8 mouse cellular contexts compared by ENCODE assay signal in genomic region chr14:61360131-61360980, GRCm38 (mm10). TPM values are rescaled to one million over a fixed set of nuclear protein-coding genes. Genes with fewer than 3 reads are reported as not detected.
DNase-seq lines count a peak whose midpoint lies in the region; ATAC-seq lines count a peak whose summit lies in the region.

Gene Ebpl (minus strand): TSS chr14:61360439.

- ATAC-seq in hindbrain, embryonic 13.5 days (ENCODE audit: low FRiP score): peak; percentile 96

- H3K36me3 ChIP-seq in hindbrain, embryonic 13.5 days: peaks cover 3% of the 10 kb centered on the region; the same call in 1 of the 2 replicates

- peak within 1 kb of the TSS; percentile 63 for H3K4me2 ChIP-seq in hindbrain, embryonic 13.5 days

- DNase-seq in Muller cell, postnatal 12 days (ENCODE audit: inconsistent ontology term): peak; percentile 96
- DNase-seq in cerebellum, adult 9-11 months: peak; percentile 93
- peak; percentile 83 to 87 for DNase-seq in frontal cortex, postnatal 10 days (ENCODE audit: low spot score in 2 of 2)
- peak; percentile 78 to 82 for DNase-seq in layer of hippocampus, postnatal 25 days (ENCODE audit: extremely low spot score in 1 of 2, low spot score in 1 of 2)
- DNase-seq in lung, postnatal 25 days (ENCODE audit: low spot score): peak; percentile 93
- peak; percentile 84 for DNase-seq in retina, embryonic 14.5 days (ENCODE audit: low spot score)
- peak; percentile 93 for DNase-seq in thymus, postnatal 4 days

- H3K27ac ChIP-seq in hindbrain, embryonic 13.5 days: peak within 1 kb of the TSS; percentile 91

- under 1% methylated on average over 40 of the region's 40 CpGs for WGBS in hindbrain, embryonic 13.5 days

- H3K4me3 ChIP-seq in hindbrain, embryonic 13.5 days: peak within 1 kb of the TSS; percentile 61

- peaks cover 7% of the 10 kb centered on the region for H3K4me1 ChIP-seq in hindbrain, embryonic 13.5 days (replicated peaks)

- no peaks in the 10 kb centered on the region for H3K27me3 ChIP-seq in hindbrain, embryonic 13.5 days

- H3K9me3 ChIP-seq in hindbrain, embryonic 13.5 days: no peaks in the 10 kb centered on the region

- peak within 1 kb of the TSS; percentile 82 for H3K9ac ChIP-seq in hindbrain, embryonic 13.5 days

RNA-seq across cellular contexts. Expression of gene Ebpl, which starts in this region (rescaled TPM):
- polyA plus RNA-seq in hindbrain, embryonic 13.5 days (2015; fragmentation: Nextera tagmentation; extraction: Ambion mirVana): 10.3 and 10.7 TPM in 2 replicates
- total RNA-seq in layer of hippocampus, postnatal 25 days (2021): 1 to 10 TPM; 5.1 to 6.1 TPM

Comparison
In these comparisons a context has a peak if more than half of its experiments do, and no peak if none do; other contexts are left out.
1. Peak in every context shown above with its lines: DNase-seq, ATAC-seq, H3K4me3 ChIP-seq and H3K27ac ChIP-seq.